Mouse (Mus musculus) embryo, embryonic 11.5 days (tissue): Measurements from ENCODE around the gene Vstm4.

Experiments used
- DNase-seq: peaks from one replicate; pipeline ENCODE4 v3.0.0-alpha.2; 2012; ENCODE audit warnings: low read depth, low spot score

The Vstm4 gene

GRCm38 (mm10) chr14:32934064-32934463, 77.5 kb downstream of the Vstm4 start:
- DNase-seq, result no peak

- DNase-seq, result no peak
Observed at GRCm38 (mm10) chr14:32939217-32939616, 82.7 kb downstream of the Vstm4 start.

GRCm38 (mm10) chr14:32947512-32947911, 91.0 kb downstream of the Vstm4 start:
- DNase-seq, result no peak

- peak; percentile 9 for DNase-seq
Observed at GRCm38 (mm10) chr14:32950312-32951301, 94.1 kb downstream of the Vstm4 start.

GRCm38 (mm10) chr14:32956486-32956885, 99.9 kb downstream of the Vstm4 start:
- DNase-seq, result no peak

- no peak for DNase-seq
Observed at GRCm38 (mm10) chr14:32958671-32959070, 102.1 kb downstream of the Vstm4 start.

GRCm38 (mm10) chr14:32960481-32960880, 103.9 kb downstream of the Vstm4 start:
- DNase-seq, result peak; percentile 37

- DNase-seq, result no peak
Observed at GRCm38 (mm10) chr14:32964742-32965141, 108.2 kb downstream of the Vstm4 start.

- DNase-seq, result no peak
Observed at GRCm38 (mm10) chr14:32970700-32971099, 114.1 kb downstream of the Vstm4 start.

- no peak for DNase-seq
Observed at GRCm38 (mm10) chr14:32984176-32984738, 127.7 kb downstream of the Vstm4 start.

- DNase-seq, result no peak
Observed at GRCm38 (mm10) chr14:32986659-32987058, 130.1 kb downstream of the Vstm4 start.
